Mouse (Mus musculus) cerebellum, adult 11-12 months (tissue): ENCODE measurements around the gene Nudt15.

Experiments
- DNase-seq: peaks from one replicate; pipeline ENCODE4 v3.0.0; 2022

The Nudt15 gene

GRCm38 (mm10) chr14:73507702-73508376 is 40.2 kb downstream of the Nudt15 start:
- no peak for DNase-seq

GRCm38 (mm10) chr14:73507200-73507599 is 40.8 kb downstream of the Nudt15 start:
- no peak for DNase-seq

GRCm38 (mm10) chr14:73506283-73506682 is 41.8 kb downstream of the Nudt15 start:
- no peak for DNase-seq

DNA sequence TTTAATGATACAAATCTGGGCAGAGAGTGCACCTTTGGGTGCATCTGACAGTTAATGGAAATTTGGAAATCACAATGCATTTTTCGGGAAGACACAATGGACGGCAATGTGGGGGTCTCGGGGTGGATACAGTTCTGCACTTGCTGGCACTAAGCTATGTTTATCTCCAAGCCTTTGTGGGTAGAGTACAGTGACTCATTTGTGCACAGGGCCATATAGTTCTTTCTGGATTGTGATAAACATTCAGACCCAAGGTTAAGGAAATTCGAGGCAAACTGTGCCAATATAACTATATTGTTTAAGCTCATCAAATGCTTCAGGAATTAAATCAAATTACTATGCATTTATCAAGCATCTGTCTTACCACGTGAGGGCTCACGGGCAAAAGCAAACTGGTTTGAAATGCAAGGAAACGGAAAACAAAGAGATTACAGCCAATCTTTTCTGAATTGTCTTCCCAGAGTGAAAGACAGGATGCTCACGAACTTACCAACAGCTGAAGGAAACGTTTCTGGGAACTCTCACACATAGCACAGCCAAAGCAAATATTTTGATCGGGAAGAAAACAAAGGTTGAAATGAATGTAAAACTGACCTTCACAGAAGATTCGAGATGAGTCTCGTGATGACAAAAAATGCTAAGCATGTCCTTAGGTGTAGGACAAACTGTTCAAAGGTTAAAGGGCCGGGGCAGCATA is 44.7 kb downstream of the Nudt15 start:
- no peak for DNase-seq

GRCm38 (mm10) chr14:73502591-73503184 is 45.4 kb downstream of the Nudt15 start:
- DNase-seq, result peak; percentile 62

DNA sequence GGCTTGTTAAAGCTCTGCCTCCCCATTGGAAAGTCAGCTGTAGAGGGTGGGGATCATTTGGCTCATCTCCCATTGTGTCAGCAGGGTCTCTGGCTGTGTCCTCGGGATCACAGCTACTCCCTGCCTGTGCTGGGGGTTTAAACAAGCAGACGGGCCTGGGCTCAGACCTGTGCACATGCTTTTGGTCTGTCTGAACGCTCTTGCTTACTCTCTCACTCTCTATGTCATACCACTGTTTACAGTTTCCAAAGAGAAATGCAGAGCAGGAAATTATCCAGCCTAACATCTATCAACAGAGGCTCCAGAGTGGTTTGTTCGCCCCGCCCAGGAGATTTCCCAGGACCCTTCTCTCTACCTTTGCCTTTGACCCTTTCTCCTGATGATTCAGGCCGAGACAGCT is 46.3 kb downstream of the Nudt15 start:
- DNase-seq, result no peak

DNA sequence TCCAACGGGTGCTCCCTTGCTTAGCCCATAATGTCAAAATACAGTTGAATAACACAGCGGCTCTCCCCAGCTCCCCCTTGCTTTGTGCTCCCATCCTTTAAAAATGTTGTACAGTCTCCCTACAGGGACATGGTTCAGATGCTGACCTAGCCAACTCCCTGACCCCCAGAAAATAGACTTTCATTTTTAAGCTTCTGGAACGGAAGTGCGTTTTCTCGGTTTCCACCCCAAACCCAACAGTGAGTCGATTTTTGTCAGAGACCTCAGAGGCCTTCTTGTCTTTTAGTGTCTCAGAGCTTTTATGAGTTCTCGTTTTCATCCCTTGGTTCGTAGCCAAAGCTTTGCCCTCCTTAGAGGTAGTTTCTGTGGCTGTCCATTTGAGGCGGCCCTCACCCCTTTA is 46.8 kb downstream of the Nudt15 start:
- no peak for DNase-seq

DNA sequence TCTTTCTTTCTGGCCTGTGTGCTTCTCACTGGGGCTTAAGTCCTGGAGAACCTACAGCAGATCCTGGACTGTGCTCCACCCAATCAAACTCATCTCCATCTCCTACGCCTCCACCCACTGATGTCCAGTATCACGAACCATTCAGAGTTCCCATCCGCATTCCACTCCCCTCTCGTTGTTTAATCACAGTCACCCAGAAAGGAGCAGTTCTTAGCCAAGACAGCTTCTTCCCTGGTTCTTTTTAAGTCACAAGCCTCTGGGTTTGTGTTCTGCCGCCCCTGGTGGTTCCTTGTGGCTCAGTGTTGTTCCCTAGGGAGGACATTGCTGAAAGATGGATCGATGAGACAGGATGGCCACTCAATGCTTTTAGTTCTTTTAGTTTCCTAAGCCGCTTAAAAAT is 52.3 kb downstream of the Nudt15 start:
- DNase-seq, result no peak

GRCm38 (mm10) chr14:73494122-73494521 is 53.9 kb downstream of the Nudt15 start:
- no peak for DNase-seq

DNA sequence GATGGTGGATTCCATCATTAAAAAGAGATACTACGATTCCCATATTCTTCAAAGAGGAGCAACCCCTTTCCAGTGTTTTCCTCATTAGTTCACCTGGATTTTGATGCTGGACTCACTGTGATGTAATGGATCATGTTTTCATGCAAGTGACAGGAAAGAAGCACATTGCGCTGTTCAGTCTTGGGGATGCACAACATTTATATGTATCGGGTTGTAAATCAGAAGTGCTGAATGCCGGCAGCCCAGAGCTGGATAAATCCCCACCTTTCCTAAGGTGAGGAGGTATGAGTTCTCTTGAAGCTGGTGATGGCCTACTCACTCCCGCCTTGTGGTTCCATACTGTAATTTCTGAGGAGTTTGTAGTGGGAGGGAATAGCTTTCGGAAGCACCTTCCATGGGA is 54.7 kb downstream of the Nudt15 start:
- DNase-seq, result no peak

DNA sequence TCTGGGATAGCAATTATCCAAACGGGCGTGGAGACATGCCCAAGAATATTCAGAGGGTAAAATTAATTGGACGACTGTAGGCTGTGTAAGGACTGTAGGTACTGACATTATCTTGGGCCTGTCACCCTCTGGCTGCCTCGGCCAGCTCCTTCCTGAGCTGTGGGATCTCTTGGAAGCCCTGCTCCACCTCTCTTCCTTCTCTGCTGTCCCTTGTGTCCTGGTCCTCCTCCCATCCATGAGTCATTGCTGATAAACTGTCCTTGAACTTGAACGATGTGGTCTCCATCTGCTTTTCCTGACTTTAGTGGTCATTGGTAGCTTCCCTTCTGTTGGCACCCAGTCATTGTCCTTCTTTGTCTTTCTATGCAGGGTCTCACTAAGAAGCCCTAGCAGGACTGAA is 61.4 kb downstream of the Nudt15 start:
- DNase-seq, result no peak

GRCm38 (mm10) chr14:73484366-73485110 is 63.5 kb downstream of the Nudt15 start:
- no peak for DNase-seq

DNA sequence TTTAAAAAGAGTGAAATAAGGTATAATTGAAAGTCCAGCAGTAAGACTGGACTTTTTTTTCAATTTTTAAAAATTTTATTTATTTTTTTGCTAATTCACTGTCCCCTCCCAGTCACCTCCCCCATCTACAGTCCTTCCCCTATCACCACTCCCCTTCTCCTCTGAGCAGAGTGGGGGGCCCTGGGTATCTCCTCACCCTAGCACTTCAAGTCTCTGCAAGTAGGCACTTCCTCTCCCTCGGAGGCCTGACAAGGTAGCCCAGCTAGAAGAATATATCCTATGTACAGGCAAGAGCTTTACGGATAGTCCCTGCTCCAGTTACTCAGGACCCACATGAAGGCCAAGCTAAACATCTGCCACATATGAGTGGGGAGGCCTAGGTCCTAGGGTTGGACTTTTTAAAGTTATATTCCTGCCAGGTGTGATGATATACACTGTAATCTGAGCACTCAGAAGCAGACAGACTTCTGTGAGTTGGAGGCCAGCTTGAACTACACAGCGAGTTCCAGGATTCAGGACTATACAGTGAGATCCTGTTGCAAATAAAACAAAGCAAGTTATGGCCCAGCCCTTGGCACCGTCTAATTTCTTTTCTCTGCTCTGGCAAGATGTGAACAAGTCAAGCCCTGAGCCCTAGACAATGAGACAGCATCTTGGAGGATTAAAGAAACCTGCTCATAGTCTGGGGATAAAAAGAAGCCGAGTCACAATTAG is 64.4 kb downstream of the Nudt15 start:
- no peak for DNase-seq

DNA sequence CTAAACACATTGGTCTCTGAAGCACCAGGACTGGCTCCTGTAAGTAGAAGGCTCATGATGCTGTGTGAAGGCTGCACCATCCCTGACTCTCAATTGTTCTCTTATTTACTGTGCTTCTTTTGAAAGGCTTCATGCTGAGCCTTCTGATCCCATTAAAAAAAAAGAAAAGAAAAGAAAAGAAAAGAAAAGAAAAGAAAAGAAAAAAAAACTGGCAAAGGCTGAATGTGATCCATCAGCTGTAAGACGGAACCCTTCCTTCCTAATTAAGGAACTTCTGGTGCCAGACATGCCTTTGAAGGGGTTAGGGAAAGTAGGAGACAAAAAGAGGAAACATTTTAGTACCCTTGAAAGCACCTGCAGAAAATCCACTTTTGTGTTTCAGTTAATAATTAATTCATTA is 68.3 kb downstream of the Nudt15 start:
- DNase-seq, result no peak

DNA sequence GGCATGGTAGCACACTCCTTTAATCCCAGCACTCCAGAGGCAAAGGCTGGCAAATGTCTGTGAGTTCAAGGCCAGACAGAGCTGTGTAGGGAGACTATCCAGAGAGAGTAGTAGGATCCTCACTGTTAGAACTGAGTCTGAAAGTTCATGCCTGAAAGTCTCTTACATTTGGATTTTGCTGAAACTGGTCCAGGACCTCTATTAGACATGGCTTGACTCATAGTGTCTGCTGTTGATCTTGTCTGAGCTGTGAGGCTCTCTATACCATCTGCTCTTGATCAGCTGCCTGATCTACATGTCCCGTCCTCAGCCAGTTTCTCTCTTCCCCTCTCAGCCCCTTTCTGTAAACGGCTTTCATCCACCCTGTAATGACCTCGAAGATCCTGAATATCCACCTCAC is 69.7 kb downstream of the Nudt15 start:
- DNase-seq, result no peak

DNA sequence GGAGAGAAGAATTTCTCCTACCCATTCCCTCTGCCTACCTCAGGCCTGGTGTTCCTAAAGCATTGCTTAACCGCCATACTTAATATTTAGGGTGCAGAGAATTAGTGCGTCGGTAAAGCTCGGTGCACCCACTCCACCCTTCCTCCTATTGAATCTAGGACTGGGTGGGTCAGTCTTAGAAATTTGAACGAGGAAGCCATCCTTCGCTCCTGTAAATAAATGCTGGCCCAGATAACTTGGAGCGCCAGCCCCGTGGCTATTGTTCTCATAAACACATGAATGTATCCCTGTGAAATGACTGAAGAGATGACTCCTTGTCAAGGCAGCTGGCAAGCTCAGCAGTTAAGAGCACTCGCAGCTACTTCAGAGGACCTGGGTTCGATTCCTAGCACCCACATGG is 71.0 kb downstream of the Nudt15 start:
- DNase-seq, result no peak

DNA sequence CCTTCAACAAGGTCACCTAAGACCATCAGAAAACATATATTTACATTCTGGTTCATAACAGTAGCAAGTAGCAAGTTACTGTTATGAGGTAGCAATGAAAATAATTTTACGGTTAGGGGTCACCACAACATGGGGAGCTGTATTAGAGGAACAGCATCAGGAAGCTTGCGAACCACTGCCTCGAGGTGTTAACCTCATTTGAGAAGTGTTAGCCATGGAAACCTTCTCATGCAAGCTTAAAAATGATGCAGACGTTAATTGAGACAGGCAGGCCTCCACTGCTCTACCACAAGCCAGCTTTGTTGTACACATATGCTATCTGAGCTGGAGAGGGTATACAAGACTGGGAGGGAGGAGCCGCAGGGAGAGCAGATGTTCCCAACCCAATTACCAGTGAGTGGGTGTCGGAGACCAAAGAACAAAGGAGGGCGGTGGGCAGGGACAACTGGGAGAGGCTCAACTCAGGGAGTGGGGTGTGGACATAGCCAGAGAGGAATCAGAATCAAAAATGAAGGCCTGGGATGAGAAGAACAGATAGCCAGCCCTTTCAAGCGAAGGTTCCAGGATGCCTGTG is 71.6 kb downstream of the Nudt15 start:
- no peak for DNase-seq

DNA sequence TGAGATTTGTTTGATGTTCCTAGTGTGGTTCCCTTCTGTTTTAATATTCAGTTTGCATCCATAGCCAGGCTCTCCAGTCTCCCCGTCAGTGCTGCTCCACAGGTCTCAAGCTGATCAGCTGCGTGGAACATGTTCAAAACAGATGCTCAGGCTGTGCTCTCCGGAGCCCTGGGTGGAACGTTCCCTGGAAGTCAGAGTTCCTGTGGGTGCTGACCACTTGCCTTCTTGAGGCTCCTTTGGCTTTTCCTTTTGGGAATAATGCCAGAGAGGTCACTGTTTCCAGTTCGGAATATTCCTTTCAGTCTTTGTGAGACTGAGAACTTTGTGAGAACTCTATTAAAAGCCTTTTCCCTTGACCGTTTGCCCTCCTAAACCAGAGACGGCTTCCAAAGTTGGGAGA is 72.5 kb downstream of the Nudt15 start:
- DNase-seq, result no peak

- peak; percentile 52 for DNase-seq
Measured at GRCm38 (mm10) chr14:73474636-73475093, 73.4 kb downstream of the Nudt15 start.

GRCm38 (mm10) chr14:73473670-73474460 is 74.2 kb downstream of the Nudt15 start:
- peak; percentile 74 for DNase-seq

- no peak for DNase-seq
Measured at GRCm38 (mm10) chr14:73472205-73472604, 75.8 kb downstream of the Nudt15 start.

- DNase-seq, result no peak
Measured at GRCm38 (mm10) chr14:73470593-73470992, 77.4 kb downstream of the Nudt15 start.
